In genomic region chr10:120477501-120477900, GRCm38 (mm10) we compare ENCODE assay signal across 8 mouse cellular contexts. TPM values are rescaled to one million over a fixed set of nuclear protein-coding genes. Genes with fewer than 3 reads are reported as not detected.
DNase-seq lines count a peak whose midpoint lies in the region; ATAC-seq and TF ChIP-seq lines count a peak whose summit lies in the region.

No protein-coding gene starts in this region.

- peak overlapping the region; percentile 89 for H3K9ac ChIP-seq in lung, embryonic 16.5 days (ENCODE audit: low read length)
- peak overlapping the region; percentile 98 for H3K9ac ChIP-seq in hindbrain, embryonic 11.5 days (ENCODE audit: low read depth, low read length)
- peak overlapping the region; percentile 27; the same call in 1 of the 2 replicates for H3K9ac ChIP-seq in liver, embryonic 14.5 days (replicated peaks)
- peak overlapping the region; percentile 95 for H3K9ac ChIP-seq in stomach, embryonic 15.5 days

- under 1% methylated on average over 21 of the region's 21 CpGs for WGBS in lung, embryonic 16.5 days
- WGBS in hindbrain, embryonic 11.5 days: 1% methylated on average over 21 of the region's 21 CpGs
- under 1% methylated on average over 21 of the region's 21 CpGs for WGBS in liver, embryonic 14.5 days (ENCODE audit: insufficient replicate concordance)
- 1% methylated on average over 21 of the region's 21 CpGs for WGBS in stomach, embryonic 15.5 days

- no peak for TF ChIP-seq EP300 in liver, embryonic 14.5 days (IDR thresholded peaks at IDR 0.05; ENCODE audit: low read depth)

- no peaks in the 10 kb centered on the region for H3K9me3 ChIP-seq in lung, embryonic 16.5 days (ENCODE audit: control insufficient read depth, low read length)
- no peaks in the 10 kb centered on the region for H3K9me3 ChIP-seq in hindbrain, embryonic 11.5 days (ENCODE audit: control insufficient read depth, low read length)
- no peaks in the 10 kb centered on the region for H3K9me3 ChIP-seq in liver, embryonic 14.5 days (ENCODE audit: control insufficient read depth, low read length)
- H3K9me3 ChIP-seq in stomach, embryonic 15.5 days: no peaks in the 10 kb centered on the region

- peak overlapping the region; percentile 79 for H3K4me3 ChIP-seq in lung, embryonic 16.5 days (ENCODE audit: low read length)
- peak overlapping the region; percentile 76 for H3K4me3 ChIP-seq in hindbrain, embryonic 11.5 days (ENCODE audit: low read depth, low read length)
- H3K4me3 ChIP-seq in liver, embryonic 14.5 days (ENCODE audit: insufficient read depth in 1 of 2, low read depth in 2 of 2, low read length in 2 of 2): peak overlapping the region; percentile 61 to 68
- H3K4me3 ChIP-seq in stomach, embryonic 15.5 days (replicated peaks): peak overlapping the region; percentile 89

- peaks cover 2% of the 10 kb centered on the region; the same call in 1 of the 2 replicates for H3K27me3 ChIP-seq in lung, embryonic 16.5 days (ENCODE audit: control insufficient read depth, insufficient read depth, low read depth, low read length)
- H3K27me3 ChIP-seq in hindbrain, embryonic 11.5 days (ENCODE audit: control insufficient read depth, insufficient read depth, low read length): no peaks in the 10 kb centered on the region
- peaks cover 54% of the 10 kb centered on the region for H3K27me3 ChIP-seq in liver, embryonic 14.5 days (ENCODE audit: control insufficient read depth, insufficient read depth, low read length)
- no peaks in the 10 kb centered on the region for H3K27me3 ChIP-seq in stomach, embryonic 15.5 days (replicated peaks)

- H3K4me2 ChIP-seq in lung, embryonic 16.5 days (ENCODE audit: low read depth, low read length): peak overlapping the region; percentile 97
- peak overlapping the region; percentile 95 for H3K4me2 ChIP-seq in hindbrain, embryonic 11.5 days (replicated peaks; ENCODE audit: low read depth, low read length)
- H3K4me2 ChIP-seq in liver, embryonic 14.5 days (ENCODE audit: low read depth): peak overlapping the region; percentile 71
- H3K4me2 ChIP-seq in stomach, embryonic 15.5 days: peak overlapping the region; percentile 96

- peaks cover 6% of the 10 kb centered on the region; the same call in 1 of the 2 replicates for H3K4me1 ChIP-seq in lung, embryonic 16.5 days (replicated peaks; ENCODE audit: control insufficient read depth, insufficient read depth, low read length)
- H3K4me1 ChIP-seq in hindbrain, embryonic 11.5 days (replicated peaks; ENCODE audit: control insufficient read depth, insufficient read depth, low read length): peaks cover 2% of the 10 kb centered on the region
- H3K4me1 ChIP-seq in liver, embryonic 14.5 days (replicated peaks; ENCODE audit: control insufficient read depth in 2 of 2, insufficient read depth in 2 of 2, low read length in 1 of 2): no peaks in the 10 kb centered on the region
- H3K4me1 ChIP-seq in stomach, embryonic 15.5 days: peaks cover 3% of the 10 kb centered on the region; the same call in 1 of the 2 replicates

- DNase-seq in lung, postnatal 14 days: no peak
- peak; percentile 65 for DNase-seq in embryo, embryonic 10 days (ENCODE audit: low spot score)
- peak; percentile 60 for DNase-seq in hindbrain, embryonic 11.5 days (ENCODE audit: low spot score)
- DNase-seq in liver, embryonic 14.5 days (ENCODE audit: low read depth in 3 of 3, low spot score in 3 of 3): no peak
- no peak for DNase-seq in thymus, adult 18-20 months
- no peak for DNase-seq in left cerebral cortex, adult 8-10 months (ENCODE audit: low spot score in 2 of 2)

- ATAC-seq in lung, embryonic 16.5 days (ENCODE audit: low read depth): 0 out of 2 replicates have a peak, but pooled peaks have one; percentile 2
- 0 out of 2 replicates have a peak, but pooled peaks have one; percentile 25 for ATAC-seq in hindbrain, embryonic 11.5 days (ENCODE audit: low FRiP score)
- no peak for ATAC-seq in liver, embryonic 14.5 days (ENCODE audit: insufficient read depth)
- ATAC-seq in stomach, embryonic 15.5 days (ENCODE audit: insufficient read depth, low FRiP score, low read depth): no peak

- no peaks in the 10 kb centered on the region for H3K36me3 ChIP-seq in lung, embryonic 16.5 days (ENCODE audit: control insufficient read depth, insufficient read depth, low read length)
- no peaks in the 10 kb centered on the region for H3K36me3 ChIP-seq in hindbrain, embryonic 11.5 days (ENCODE audit: control insufficient read depth, insufficient read depth, low read length)
- no peaks in the 10 kb centered on the region for H3K36me3 ChIP-seq in liver, embryonic 14.5 days (replicated peaks; ENCODE audit: control insufficient read depth, insufficient read depth, low read depth)
- H3K36me3 ChIP-seq in stomach, embryonic 15.5 days: no peaks in the 10 kb centered on the region

- H3K27ac ChIP-seq in lung, embryonic 16.5 days (ENCODE audit: low read length): peak overlapping the region; percentile 93
- H3K27ac ChIP-seq in hindbrain, embryonic 11.5 days (ENCODE audit: low read depth, low read length): peak overlapping the region; percentile 87
- H3K27ac ChIP-seq in liver, embryonic 14.5 days: no peak overlapping the region
- peak overlapping the region; percentile 92 for H3K27ac ChIP-seq in stomach, embryonic 15.5 days

- TF ChIP-seq CTCF in liver, embryonic 14.5 days (IDR thresholded peaks at IDR 0.05; ENCODE audit: low read depth): no peak

RNA-seq across cellular contexts. Expression of gene Hmga2, which starts 1.2 kb away (rescaled TPM):
- 5.5 and 6.1 TPM in 2 replicates for polyA plus RNA-seq in lung, embryonic 16.5 days (2015; fragmentation: Nextera tagmentation; extraction: Ambion mirVana)
- 39.6 and 42.9 TPM in 2 replicates for polyA plus RNA-seq in hindbrain, embryonic 11.5 days (2014; fragmentation: Nextera tagmentation; extraction: Ambion mirVana)
- polyA plus RNA-seq in liver, embryonic 14.5 days (2012; rRNA removed): 4.3 and 5.4 TPM in 2 replicates
- 2.4 and 3.4 TPM in 2 replicates for polyA plus RNA-seq in liver, embryonic 14.5 days (2014; fragmentation: Nextera tagmentation; extraction: Ambion mirVana)
- polyA plus RNA-seq in stomach, embryonic 15.5 days (2015; fragmentation: Nextera tagmentation; extraction: Ambion mirVana): 29.3 TPM in 2 replicates
- under 1 TPM; 0.19 to 0.38 (median 0.23) TPM for total RNA-seq in left cerebral cortex, adult 8-10 months (2022)

Comparison
In these comparisons a context has a peak if more than half of its experiments do, and no peak if none do; other contexts are left out.
1. ATAC-seq: peak in lung, embryonic 16.5 days (single experiment) and hindbrain, embryonic 11.5 days (single experiment); none in liver, embryonic 14.5 days (single experiment) and stomach, embryonic 15.5 days (single experiment).
2. H3K9ac ChIP-seq: peak in every context shown above with its lines; median percentile 98 in hindbrain, embryonic 11.5 days; 95 in stomach, embryonic 15.5 days; 89 in lung, embryonic 16.5 days; 27 in liver, embryonic 14.5 days.
3. DNase-seq: peak in embryo, embryonic 10 days (single experiment) and hindbrain, embryonic 11.5 days (single experiment); none in lung, postnatal 14 days (single experiment), liver, embryonic 14.5 days (0 of 3), thymus, adult 18-20 months (0 of 2) and left cerebral cortex, adult 8-10 months (0 of 2).
4. Peak in every context shown above with its lines, with median percentiles within 50 percentile points of each other: H3K4me2 ChIP-seq and H3K4me3 ChIP-seq.